Mouse (Mus musculus) heart, postnatal 4 days (tissue): ENCODE measurements around the gene Adrb1. TPM values are rescaled to one million over a fixed set of nuclear protein-coding genes. Genes with fewer than 3 reads are reported as not detected.

Experiments used
- DNase-seq: peaks from one replicate; pipeline ENCODE4 v3.0.0; 2021
- total RNA-seq, 2 experiments: library from RNA; stranded (reverse); gene quantifications; 2 replicates each; pipeline ENCODE4 v1.2.3; 2021

Gene Adrb1
- 10 to 100 TPM; 30.3 to 33.8 TPM for total RNA-seq

- DNase-seq = peak; percentile 89
Observed at GRCm38 (mm10) chr19:56721387-56722211, at the start of gene Adrb1. Gene Adrb1 (plus strand): TSS chr19:56722199.

GRCm38 (mm10) chr19:56675690-56676089, 46.3 kb upstream of the Adrb1 start:
- no peak for DNase-seq

- DNase-seq = peak; percentile 51
Observed at GRCm38 (mm10) chr19:56676506-56676905, 45.5 kb upstream of the Adrb1 start.

GRCm38 (mm10) chr19:56677611-56678010, 44.4 kb upstream of the Adrb1 start:
- peak; percentile 46 for DNase-seq

GRCm38 (mm10) chr19:56678516-56678915, 43.5 kb upstream of the Adrb1 start:
- DNase-seq = no peak

GRCm38 (mm10) chr19:56679213-56679965, 42.6 kb upstream of the Adrb1 start:
- DNase-seq = peak; percentile 62

- peak; percentile 60 for DNase-seq
Observed at GRCm38 (mm10) chr19:56679992-56680391, 42.0 kb upstream of the Adrb1 start.

- DNase-seq = no peak
Observed at GRCm38 (mm10) chr19:56682297-56682696, 39.7 kb upstream of the Adrb1 start.

GRCm38 (mm10) chr19:56682843-56683242, 39.2 kb upstream of the Adrb1 start:
- DNase-seq = no peak

GRCm38 (mm10) chr19:56685515-56685914, 36.5 kb upstream of the Adrb1 start:
- DNase-seq = no peak

- no peak for DNase-seq
Observed at GRCm38 (mm10) chr19:56686218-56686617, 35.8 kb upstream of the Adrb1 start.

GRCm38 (mm10) chr19:56687026-56687635, 34.9 kb upstream of the Adrb1 start:
- no peak for DNase-seq

- no peak for DNase-seq
Observed at GRCm38 (mm10) chr19:56687676-56688075, 34.3 kb upstream of the Adrb1 start.

- DNase-seq = no peak
Observed at GRCm38 (mm10) chr19:56688661-56689335, 33.2 kb upstream of the Adrb1 start.

GRCm38 (mm10) chr19:56689493-56689892, 32.5 kb upstream of the Adrb1 start:
- DNase-seq = no peak

GRCm38 (mm10) chr19:56691103-56691502, 30.9 kb upstream of the Adrb1 start:
- DNase-seq = no peak

GRCm38 (mm10) chr19:56692451-56692850, 29.5 kb upstream of the Adrb1 start:
- DNase-seq = no peak

- no peak for DNase-seq
Observed at GRCm38 (mm10) chr19:56697370-56698144, 24.4 kb upstream of the Adrb1 start.

GRCm38 (mm10) chr19:56700848-56701247, 21.2 kb upstream of the Adrb1 start:
- DNase-seq = peak; percentile 81

- DNase-seq = peak; percentile 46
Observed at GRCm38 (mm10) chr19:56701404-56702033, 20.5 kb upstream of the Adrb1 start.

GRCm38 (mm10) chr19:56702039-56702438, 20.0 kb upstream of the Adrb1 start:
- DNase-seq = no peak
